Mouse (Mus musculus) retina, postnatal 1 day (tissue): ENCODE data around the gene Cox8a.

Source experiments
- DNase-seq: peaks from one replicate; pipeline ENCODE4 v3.0.0-alpha.2; 2012

Gene Cox8a

DNA sequence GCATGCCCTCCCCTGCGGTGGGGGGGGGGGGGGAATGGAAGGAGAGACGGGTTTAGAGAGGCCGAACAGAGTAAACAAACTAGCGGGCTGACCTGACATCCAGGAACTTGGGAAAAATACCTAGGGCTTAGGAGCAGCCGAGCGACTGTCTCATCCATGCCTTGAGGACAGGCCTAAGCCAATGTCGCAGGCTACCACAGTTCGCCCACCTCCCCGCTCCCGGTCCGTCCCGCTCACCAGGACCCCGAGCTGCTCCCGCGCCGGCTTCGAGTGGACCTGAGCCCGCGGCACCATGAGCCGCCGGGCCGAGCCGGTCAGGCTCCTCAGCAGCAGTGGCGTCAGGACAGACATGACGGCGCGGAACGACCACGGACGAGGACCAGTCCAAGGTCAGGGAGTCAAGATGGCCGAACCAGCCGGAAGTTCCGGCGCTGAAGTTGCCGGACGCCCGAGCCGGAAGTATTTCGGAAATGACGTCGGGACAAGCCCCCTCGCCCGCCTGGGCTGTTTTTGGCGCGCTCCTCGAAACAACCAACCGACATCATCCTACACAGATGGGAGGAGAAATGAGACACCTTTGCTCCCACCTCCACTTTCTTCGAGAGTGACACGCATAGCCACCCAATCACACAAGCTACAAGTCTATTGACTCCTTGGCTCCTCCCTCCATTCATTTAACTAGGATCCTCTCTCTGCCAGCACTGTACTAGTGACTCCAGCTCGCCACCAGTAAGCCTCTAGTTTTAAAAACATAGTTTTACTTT lies at the start of gene Cox8a:
Gene Cox8a, minus strand, starts transcription at position 455 of the 764 bp plus-strand sequence.
- peak; percentile 99 for DNase-seq

GRCm38 (mm10) chr19:7266421-7266831 lies 49.0 kb upstream of the Cox8a start:
- DNase-seq = no peak

- peak; percentile 94 for DNase-seq
Observed at GRCm38 (mm10) chr19:7265478-7266191, 48.2 kb upstream of the Cox8a start.

DNA sequence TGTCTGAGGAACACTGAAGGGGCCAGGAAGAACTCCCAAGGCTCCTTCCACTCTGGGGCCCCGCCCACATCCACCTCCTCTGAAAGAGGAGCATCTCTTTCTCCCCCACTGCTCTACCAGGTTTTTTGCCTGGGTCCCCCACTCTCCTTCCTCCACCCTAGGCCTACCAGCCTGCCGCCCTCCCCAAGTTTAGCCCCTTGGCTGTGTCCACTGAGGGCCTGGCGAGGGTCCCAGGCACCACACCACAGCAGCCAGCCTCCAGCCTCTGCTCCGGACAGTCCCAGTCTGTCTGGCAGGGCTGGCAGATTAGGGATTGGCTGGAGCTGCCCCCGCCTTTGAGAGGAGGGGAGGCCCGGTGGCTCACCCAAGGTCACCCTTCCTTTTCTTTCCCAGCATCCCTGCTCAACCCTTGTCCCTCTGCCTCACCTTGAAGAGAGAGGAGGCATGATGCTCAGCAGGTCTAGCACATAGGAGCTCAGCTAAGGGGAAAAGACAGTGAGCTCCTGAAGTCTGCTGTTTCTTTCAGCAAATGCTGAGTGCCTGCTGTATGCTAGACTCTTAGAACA lies 47.4 kb upstream of the Cox8a start:
- peak; percentile 59 for DNase-seq

DNA sequence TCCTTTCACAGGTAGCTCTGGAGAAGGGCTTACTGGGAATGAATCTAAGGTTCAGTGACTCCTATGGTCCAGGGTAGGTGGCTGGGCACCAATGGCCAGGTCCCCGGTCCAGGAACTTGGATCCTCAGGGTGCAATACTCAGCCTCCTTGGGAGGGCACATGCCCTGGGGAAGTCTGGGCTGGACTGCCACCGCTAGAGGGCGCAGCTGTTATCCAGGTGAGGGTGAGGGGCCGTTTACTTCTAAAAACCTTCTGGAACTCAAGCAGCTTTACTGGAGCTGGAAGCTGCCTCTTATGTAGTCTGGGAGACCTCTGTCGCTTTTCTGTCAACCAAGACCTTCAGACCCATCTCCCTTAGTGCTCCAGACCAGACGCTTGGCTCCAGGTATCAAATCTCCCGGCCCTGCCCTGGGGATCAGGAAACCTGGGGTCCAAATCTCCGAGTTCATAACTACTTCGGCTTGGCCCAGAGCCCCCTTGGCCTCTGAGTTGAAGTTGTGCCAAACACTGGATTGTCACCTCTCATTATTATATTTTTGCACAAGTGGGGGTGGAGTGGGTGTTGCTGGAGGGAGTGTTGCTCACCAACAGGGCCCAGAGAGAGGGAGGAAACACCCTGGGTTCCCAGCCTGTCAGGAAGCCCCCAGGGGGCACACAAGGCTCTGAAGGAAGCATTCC lies 46.8 kb upstream of the Cox8a start:
- peak; percentile 83 for DNase-seq

- DNase-seq = no peak
Observed at GRCm38 (mm10) chr19:7262592-7262991, 45.2 kb upstream of the Cox8a start.

DNA sequence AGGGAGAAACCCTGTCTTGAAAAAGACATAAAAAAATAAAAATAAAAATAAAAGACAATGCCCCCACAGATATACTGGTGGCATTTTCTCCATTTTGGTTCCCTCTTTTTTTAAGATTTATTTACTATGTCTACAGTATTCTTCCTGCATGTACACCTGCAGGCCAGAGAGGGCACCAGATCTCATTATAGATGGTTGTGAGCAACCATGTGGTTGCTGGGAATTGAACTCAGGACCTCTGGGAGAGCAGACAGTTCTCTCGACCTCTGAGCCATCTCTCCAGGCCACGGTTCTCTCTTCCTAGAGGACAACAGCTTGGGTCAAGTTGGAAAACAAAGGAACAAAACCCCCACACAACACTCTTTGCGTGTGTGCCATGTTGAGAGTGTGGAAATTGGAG lies 44.5 kb upstream of the Cox8a start:
- no peak for DNase-seq

- no peak for DNase-seq
Observed at GRCm38 (mm10) chr19:7261476-7261875, 44.1 kb upstream of the Cox8a start.

- DNase-seq = no peak
Observed at GRCm38 (mm10) chr19:7257881-7258280, 40.5 kb upstream of the Cox8a start.

- DNase-seq = no peak
Observed at GRCm38 (mm10) chr19:7246021-7246420, 28.6 kb upstream of the Cox8a start.

- DNase-seq = peak; percentile 98
Observed at GRCm38 (mm10) chr19:7240782-7241690, 23.6 kb upstream of the Cox8a start, which contains the start of gene Naa40. Naa40 (minus strand) TSS chr19:7241183.

DNA sequence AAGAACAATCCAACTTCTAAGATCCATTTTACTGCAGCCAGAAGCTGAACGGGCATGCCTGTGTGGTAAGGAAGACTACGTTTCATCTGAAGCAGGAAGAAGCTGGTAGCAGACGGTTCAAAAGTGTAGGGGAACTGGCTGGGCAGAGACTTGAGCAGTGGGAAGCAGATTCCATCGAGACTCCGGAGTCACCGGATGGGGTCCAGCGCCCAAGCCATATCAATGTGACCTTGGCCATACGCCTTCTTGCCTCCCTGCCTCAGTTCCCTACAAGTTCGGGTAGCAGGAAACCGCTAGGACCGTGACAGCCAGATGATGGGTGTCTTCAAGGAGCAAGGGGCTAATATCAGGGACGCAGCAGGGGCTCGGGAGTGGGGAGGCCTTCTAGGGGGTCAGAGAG lies 22.9 kb upstream of the Cox8a start:
- no peak for DNase-seq

- no peak for DNase-seq
Observed at GRCm38 (mm10) chr19:7239574-7239973, 22.2 kb upstream of the Cox8a start.

- DNase-seq = no peak
Observed at GRCm38 (mm10) chr19:7236742-7237141, 19.3 kb upstream of the Cox8a start.

DNA sequence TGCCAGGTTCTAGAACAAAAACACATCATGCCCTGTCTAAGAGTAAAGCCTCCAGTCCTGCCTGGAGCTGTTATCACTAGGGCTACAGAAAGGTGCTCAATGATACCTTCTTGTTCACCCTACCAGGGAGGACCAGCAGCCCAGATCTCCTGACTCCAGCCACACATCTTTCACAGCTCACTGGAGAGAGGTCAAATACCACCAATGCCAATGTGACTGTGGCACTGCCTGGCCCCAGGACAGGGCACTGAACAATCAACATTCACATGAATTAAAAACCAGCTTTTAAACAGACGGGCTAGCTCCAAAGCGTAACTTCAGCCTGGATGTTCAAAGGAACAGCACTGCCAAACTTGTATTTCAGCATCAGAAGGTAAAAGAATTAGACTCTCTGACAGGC lies 18.6 kb upstream of the Cox8a start:
- no peak for DNase-seq

DNA sequence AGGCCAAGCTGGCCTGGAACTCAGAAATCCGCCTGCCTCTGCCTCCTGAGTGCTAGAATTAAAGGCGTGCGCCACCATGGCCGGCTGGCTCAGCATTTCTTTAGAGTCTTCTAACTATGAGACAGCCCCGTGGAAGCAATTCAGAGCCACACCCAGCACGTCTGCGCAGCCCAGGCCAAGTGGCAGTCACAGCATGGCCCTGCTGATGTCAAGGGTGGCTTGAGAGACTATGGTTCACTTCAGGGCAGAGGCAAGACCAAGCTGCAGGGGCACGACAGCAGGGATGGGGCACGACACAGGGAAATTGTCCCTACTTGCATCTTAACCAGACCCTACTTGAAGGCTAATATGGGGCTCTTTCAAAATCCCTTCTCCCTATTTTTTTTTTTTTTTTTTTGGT lies 18.0 kb upstream of the Cox8a start:
- DNase-seq = no peak

DNA sequence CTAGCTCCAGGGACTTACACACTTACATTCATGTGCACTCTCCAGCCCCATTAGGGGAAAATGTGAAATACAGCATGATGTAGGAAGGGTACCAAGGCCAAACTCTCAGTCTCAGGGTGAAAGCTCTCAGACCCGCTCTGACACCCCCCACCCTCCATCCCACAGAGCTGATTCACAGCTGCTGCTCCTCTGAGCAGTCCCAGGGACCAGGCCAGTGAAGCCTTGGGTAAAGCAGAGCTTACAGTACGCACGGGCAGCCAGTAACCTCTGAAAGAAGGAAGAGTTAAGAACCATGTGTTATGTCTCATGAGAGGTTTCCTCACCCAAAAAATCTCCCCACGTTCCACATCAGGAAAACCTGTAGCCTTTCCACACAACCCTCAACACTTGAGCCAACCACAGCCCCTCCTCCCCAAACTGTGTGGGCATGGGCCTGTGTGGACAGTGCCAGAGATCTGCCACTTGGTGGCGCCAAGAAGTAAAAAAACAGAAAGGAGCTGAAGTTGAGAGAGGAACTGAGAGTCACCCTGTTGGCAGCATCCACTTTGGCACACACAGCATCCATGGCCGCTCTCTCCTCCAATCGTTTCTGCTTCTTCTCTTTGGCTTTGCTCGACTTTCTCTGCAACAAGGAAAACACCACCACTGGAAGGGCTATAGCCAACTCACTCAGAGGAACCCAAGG lies 17.3 kb upstream of the Cox8a start:
- peak; percentile 88 for DNase-seq

GRCm38 (mm10) chr19:7226511-7226914 lies 9.1 kb upstream of the Cox8a start:
- DNase-seq = no peak

DNA sequence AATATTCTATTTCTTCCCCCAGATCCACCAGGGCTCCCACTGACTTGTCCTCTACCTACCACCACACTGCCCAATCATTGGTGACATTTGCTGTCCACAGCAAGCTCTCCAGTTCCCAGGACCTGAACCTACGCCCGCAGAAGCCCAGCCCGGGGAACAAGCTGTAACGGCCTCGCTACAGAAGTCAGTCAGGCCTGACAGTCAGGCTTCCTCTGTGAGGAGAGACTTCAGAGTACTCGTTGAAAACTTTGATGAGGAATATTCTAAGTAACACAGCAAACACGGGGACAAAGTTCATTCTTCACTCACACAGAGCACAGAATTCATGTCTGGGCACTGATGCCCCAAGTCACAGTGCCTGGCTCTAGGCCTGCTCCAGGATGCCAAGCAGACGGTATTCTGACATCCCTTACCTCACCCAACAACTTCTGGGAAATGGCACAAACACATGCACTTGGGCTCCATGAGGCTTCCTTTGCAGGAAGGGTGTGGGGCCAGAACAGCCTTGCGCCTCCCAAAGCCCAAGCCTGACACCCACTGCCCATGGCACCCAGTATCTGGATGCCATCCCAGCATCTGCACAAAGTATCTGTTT lies 7.8 kb upstream of the Cox8a start:
- no peak for DNase-seq

DNA sequence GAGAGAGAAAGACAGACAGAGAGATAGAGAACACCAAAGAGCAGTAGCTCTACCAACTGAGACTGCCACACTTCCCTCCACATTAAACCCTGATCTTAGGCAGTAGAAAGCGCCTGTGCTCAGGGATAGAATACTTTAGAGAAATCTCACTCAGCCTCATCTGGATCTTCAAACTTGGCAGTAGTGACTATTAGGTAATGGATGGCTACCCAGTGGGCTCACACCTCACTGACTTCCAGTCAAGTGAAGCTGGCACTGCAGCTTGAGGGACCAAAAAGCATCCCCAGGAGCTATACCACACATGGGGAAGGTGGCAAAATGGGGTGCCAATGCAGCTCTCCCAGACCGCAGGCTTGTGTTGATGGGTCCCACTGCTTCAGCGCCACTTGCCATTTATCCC lies 6.8 kb upstream of the Cox8a start:
- DNase-seq = no peak

GRCm38 (mm10) chr19:7223488-7223887 lies 6.1 kb upstream of the Cox8a start:
- DNase-seq = no peak
